Mouse (Mus musculus) left cerebral cortex, postnatal 14 days (tissue): ENCODE measurements at regions not wholly inside any gene's neighbourhood (a gene's known extent, or its start where the extent isn't known, plus 50 kb on each side); places are given as distances from the start of the nearest gene placed in this dataset.

Experiments used
- DNase-seq, 2 experiments: peaks; one replicate each; pipeline ENCODE4 v3.0.0; 2021 to 2022; ENCODE audit warnings: low spot score in 2 of 2, mixed read lengths in 1 of 2
- intact Hi-C: fragments of 180-260 bp; cut with DNase I; formaldehyde crosslinking; loops from one replicate; pipeline ENCODE4 v1.15.1; 2025

- intact Hi-C loops: no loop called here
- no peak for DNase-seq
Observed at GRCm38 (mm10) chr8:100796628-100797027, 1380.4 kb upstream of the Cdh8 start.

DNA sequence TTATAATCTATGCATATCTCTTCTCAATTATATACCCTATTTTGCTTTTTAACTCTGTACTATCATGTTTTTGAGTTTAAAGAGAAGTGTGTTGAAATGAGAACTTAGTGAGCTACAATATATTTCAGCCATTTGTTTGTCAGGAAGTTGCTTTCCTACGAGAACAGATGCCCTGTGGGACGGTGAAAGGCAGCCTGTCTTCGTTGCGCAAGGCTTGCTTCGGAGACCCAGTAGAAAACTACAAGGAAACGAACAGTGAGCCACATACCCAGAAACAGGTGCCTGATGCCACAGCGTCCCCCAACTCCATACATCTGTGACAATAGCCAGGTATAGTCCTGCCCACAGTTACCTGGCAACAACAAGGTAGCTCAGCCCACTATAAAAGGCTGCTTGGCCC is 1377.7 kb upstream of the Cdh8 start:
- DNase-seq: no peak
- intact Hi-C loops: no loop called here

DNA sequence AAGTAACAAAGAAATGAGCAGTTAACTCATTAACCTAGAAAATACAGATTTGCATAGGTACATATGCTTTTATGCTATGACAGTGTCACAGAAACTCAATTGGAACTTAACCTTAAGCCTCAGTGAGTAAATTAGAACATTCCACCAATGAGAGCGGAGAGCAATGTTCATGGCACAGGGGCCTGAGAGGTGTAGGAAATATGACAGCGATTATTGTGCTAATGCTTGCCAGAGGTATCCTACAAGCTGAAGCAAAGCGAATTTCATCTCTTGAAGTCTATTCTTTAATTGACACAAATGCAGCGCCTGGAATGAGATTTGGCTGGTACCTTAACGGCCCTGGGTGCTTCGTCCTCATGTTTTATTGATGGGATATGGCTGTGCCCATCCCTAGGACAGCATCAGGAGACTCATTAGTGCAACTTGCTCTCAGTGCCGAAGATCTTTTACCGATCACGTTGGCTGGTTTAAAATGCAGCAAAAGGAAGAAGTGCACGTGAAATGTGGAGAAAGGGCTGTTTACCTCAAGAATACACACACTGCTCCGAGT is 1374.4 kb upstream of the Cdh8 start:
- no peak for DNase-seq
- intact Hi-C loops: no loop called here

DNA sequence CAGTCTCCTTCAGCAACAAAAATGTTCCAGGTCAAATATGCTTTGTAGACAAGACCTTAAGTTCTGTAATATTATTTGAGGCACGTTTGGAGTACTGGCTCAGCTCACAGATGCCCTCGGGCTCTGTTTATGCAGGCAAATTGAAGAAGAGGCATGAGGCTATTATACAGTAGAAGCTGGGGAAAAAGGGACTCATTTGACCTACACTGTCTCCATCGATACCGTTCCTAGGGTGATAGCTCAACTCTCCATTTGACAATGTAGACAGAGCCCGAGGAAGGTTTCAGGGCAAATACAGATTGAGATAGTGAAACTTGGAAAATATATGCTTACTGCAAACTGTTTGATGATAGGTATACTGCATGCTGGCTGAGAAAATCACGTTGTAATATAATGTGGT is 1371.9 kb upstream of the Cdh8 start:
- intact Hi-C loops: no loop called here
- DNase-seq: no peak

- intact Hi-C loops: loop anchor here (5.0 kb wide), 1 partner anchor 1171 kb away; no protein-coding TSS in a partner anchor
- DNase-seq: peak; percentile 37 to 76
Observed at GRCm38 (mm10) chr8:100772742-100773370, 1356.6 kb upstream of the Cdh8 start.

GRCm38 (mm10) chr8:100769617-100770016 is 1353.3 kb upstream of the Cdh8 start:
- no peak for DNase-seq
- intact Hi-C loops: loop anchor here (5.0 kb wide), 1 partner anchor 1167 kb away; no protein-coding TSS in a partner anchor

DNA sequence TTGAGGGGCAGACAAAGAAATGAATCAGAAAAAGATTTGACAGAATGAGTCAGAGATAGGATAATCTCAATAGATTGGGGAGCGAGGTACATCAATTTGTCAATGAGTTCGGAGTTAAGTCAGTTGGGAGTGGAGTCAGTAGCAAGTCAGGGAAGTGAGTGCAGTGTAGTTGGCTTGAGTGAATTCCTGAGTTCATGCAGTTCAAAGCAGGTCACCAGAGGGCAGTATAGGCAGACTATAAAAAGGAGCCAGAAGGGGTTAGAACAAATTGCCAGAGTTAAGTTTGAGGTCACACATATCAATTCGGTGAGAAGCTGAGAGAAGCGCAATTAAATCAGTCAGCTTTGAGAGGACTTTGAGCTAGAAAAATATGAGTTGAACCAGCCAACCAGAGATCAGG is 1317.7 kb upstream of the Cdh8 start:
- intact Hi-C loops: no loop called here
- DNase-seq: no peak

GRCm38 (mm10) chr8:100702365-100702764 is 1286.1 kb upstream of the Cdh8 start:
- intact Hi-C loops: no loop called here
- no peak for DNase-seq

- no peak for DNase-seq
- intact Hi-C loops: no loop called here
Observed at GRCm38 (mm10) chr8:100695043-100695442, 1278.8 kb upstream of the Cdh8 start.

DNA sequence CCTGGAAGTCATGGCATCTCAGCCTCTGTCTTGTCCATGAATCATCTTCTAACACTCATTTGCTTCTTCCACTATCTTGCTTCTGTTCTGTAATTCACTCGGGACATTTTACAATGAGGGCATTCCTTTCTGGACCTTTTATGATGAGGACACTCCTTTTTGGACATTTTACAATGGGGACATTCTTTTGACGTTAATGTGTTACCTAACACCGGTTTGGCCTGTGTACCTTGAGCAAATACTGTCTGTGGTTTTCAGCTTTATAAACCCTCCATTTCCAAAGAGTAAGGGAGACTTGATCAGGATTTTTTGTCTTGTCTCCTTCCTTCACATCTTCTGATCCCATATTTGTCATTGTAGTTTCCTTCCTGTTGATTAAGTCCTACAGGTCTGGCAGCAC is 1262.3 kb upstream of the Cdh8 start:
- DNase-seq: no peak
- intact Hi-C loops: no loop called here
